Mouse (Mus musculus) lung, embryonic 14.5 days (tissue): ENCODE data around the gene Zfp658. TPM values are rescaled to one million over a fixed set of nuclear protein-coding genes. Genes with fewer than 3 reads are reported as not detected.

Experiments
- ATAC-seq: fragments of 200-750 bp; cut with Nextera tagmentation; 2 replicates; pipeline ENCODE4 v1.8.0; 2017; ENCODE audit warnings: mild to moderate bottlenecking, moderate TSS enrichment, moderate library complexity; ENCODE audit not compliant: insufficient read depth
- DNase-seq: peaks from one replicate; pipeline ENCODE4 v3.0.0-alpha.2; 2015
- H3K27ac ChIP-seq: fragments of 300-500 bp; sonication (generic); 2 replicates; pipeline ENCODE4 v1.5.1; 2014; ENCODE audit warnings: low read depth, mild to moderate bottlenecking, moderate library complexity
- H3K27me3 ChIP-seq: fragments of 300-500 bp; sonication (generic); 2 replicates; pipeline ENCODE4 v1.6.1; 2014; ENCODE audit warnings: low read length, control low read depth; ENCODE audit not compliant: insufficient read depth
- H3K36me3 ChIP-seq: fragments of 300-500 bp; sonication (generic); 2 replicates; pipeline ENCODE4 v1.6.1; 2014; ENCODE audit warnings: control low read depth; ENCODE audit not compliant: insufficient read depth
- H3K4me1 ChIP-seq: fragments of 300-500 bp; sonication (generic); 2 replicates; pipeline ENCODE4 v1.6.1; 2014; ENCODE audit warnings: antibody characterized with exemption, control low read depth; ENCODE audit not compliant: insufficient read depth
- H3K4me2 ChIP-seq: fragments of 300-500 bp; sonication (generic); 2 replicates; pipeline ENCODE4 v1.6.1; 2014; ENCODE audit warnings: mild to moderate bottlenecking
- H3K4me3 ChIP-seq: fragments of 300-500 bp; sonication (generic); 2 replicates; pipeline ENCODE4 v1.5.1; 2014; ENCODE audit warnings: low read depth, low read length
- H3K9ac ChIP-seq: fragments of 300-500 bp; sonication (generic); 2 replicates; pipeline ENCODE4 v1.6.1; 2014
- H3K9me3 ChIP-seq: fragments of 300-500 bp; sonication (generic); 2 replicates; pipeline ENCODE4 v1.6.1; 2016; ENCODE audit warnings: low read depth, low read length, control low read depth
- CTCF ChIP-seq: IDR thresholded peaks from 2 replicates; pipeline ENCODE4 v1.5.1; 2016; ENCODE audit warnings: antibody characterized with exemption, low read depth
- WGBS: fragments of 180-500 bp; shearing (Covaris S2); extraction: QIAGEN DNeasy Blood & Tissue Kit; methylation state at CpG from one replicate; pipeline ENCODE4 v1.1.7; 2014; 5-methylcytosine and 5-hydroxymethylcytosine counted together
- polyA plus RNA-seq: library from polyadenylated mRNA; unstranded; fragments of >200 nt; fragmentation: Nextera tagmentation; extraction: Ambion mirVana; gene quantifications from 2 replicates; pipeline ENCODE4 v1.2.1, GENCODE M21; 2014

Zfp658 gene
- polyA plus RNA-seq, 1 experiment from 2014 or later = 5.3 TPM

DNA sequence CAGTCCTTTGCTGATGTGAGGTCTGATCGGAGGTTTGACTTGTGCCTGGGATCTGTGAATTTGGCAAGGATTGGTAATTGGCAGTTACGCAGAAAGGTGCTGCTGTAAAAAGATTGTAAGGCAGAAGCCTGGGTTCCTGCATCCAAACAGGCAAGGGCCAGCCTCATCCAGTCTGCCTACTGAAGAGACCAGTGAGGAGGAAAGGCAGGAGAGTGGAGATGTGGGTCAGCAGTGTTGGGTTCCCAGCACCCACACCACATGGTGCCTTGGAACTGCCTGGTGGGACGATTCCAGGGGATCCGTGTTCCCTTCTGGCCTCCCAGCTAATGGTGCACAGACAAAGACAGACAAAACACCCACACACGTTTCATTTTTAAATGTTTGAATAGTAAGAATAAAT lies 18.5 kb downstream of the Zfp658 start:
- peak overlapping the region; percentile 77 for H3K4me2 ChIP-seq
- peaks cover 19% of the 10 kb centered on the region for H3K36me3 ChIP-seq
- DNase-seq = no peak
- H3K4me1 ChIP-seq = peaks cover 9% of the 10 kb centered on the region; the same call in 1 of the 2 replicates
- TF ChIP-seq CTCF = no peak
- peak overlapping the region; percentile 71 for H3K9ac ChIP-seq
- peak overlapping the region; percentile 68 for H3K4me3 ChIP-seq
- ATAC-seq = no peak
- H3K27ac ChIP-seq = peak overlapping the region; percentile 86; the same call in 1 of the 2 replicates
- no peaks in the 10 kb centered on the region for H3K27me3 ChIP-seq
- WGBS = 53% methylated on average over 5 of the region's 5 CpGs
- H3K9me3 ChIP-seq = no peaks in the 10 kb centered on the region

DNA sequence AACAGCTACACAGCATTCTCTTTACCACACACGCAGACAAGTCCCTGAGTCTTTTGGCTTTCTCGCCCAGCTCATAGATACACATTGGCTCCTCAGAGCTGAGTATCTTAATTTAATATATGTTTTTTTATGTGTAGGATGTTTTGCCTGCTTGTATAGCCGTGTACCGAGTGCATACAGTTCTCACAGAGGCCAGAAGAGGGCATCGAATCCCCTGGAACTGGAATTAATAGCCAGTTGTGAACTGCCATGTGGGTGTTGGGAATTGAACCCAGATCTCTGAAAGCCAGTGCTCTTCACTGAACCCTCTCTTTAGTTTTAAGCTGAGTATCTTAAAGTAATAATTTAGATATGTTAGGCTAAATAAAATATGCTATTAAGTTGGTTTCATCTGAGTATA lies 22.7 kb downstream of the Zfp658 start:
- Histone ChIP-seq H3K9ac (no peak overlapping the region), H3K4me1 (peaks cover 9% of the 10 kb centered on the region; the same call in 1 of the 2 replicates), H3K27ac (no peak overlapping the region), H3K4me3 (no peak overlapping the region), H3K36me3 (peaks cover 59% of the 10 kb centered on the region), H3K27me3 (no peaks in the 10 kb centered on the region), H3K4me2 (no peak overlapping the region), H3K9me3 (no peaks in the 10 kb centered on the region)
- TF ChIP-seq CTCF = peak; percentile 39
- DNase-seq = peak; percentile 23
- 89% methylated on average over 5 of the region's 5 CpGs for WGBS
- ATAC-seq = no peak

DNA sequence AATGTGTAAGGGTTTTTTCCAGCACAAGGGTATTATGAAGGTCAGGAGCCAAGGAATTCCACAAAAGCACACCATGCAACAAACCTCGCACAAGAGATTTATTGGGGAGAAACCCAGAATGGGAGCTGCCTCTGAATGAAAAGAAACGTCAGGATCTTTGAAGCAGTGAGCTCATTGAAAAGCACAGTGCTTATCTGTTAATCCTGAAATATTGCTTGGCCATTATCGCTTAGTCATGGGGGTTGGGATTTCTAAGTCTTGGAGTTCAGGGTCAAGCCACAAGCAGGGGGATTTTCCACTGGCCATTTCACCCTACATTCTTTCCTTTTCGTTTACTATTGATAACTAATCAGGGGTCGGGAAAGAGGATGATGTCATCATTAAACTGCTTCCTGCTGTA lies 39.8 kb downstream of the Zfp658 start:
- no peak for TF ChIP-seq CTCF
- Histone ChIP-seq H3K9ac (no peak overlapping the region), H3K4me3 (no peak overlapping the region), H3K4me1 (no peaks in the 10 kb centered on the region; the same call in 1 of the 2 replicates), H3K36me3 (no peaks in the 10 kb centered on the region), H3K9me3 (no peaks in the 10 kb centered on the region), H3K27me3 (no peaks in the 10 kb centered on the region), H3K4me2 (no peak overlapping the region), H3K27ac (no peak overlapping the region)
- 29% methylated on average over 5 of the region's 5 CpGs for WGBS
- DNase-seq = no peak
- no peak for ATAC-seq

DNA sequence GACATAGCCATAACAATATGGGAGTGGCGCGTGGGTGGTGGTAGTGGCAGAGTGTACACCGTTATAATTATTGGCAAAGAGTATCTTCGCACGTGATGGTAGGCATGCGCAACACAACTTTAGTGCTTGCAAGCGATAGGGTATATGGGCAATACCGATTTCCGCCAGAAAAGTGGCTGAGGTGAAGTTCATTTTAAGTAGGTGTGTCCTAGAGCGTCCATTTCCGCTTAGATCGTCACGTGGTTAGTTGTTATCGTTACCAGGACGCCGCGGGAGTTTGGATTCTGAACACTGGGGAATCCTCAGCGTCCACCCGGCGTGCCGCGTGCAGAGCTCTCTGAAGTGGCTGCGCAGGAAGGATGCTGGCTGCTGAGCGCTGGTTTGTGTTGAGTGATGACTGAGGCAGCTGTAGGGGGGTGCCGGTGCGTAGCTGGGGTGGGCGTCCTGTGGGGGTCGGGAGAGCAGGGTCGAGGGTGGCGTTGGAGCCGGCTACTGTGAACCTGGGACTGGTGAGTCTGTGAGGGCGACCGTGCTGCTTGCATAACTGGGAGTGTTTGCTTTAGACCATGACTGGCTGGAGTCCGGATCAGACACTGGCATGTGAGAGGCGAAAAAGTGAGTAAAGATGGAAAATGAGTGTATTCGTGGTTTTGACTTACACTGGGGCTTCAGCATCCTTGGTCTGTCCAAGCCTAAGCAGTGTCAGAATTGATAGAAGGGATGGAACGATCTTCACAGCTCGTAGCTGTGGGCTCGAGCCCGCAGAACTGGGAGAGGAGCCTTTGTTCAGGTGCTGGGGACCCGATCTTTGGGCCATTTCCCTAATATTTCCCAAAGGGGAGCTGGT lies 45.1 kb downstream of the Zfp658 start, which contains the start of gene Zfp819:
TSS of gene Zfp819 (plus strand) at position 274 of the 847 bp plus-strand sequence.
- peak; percentile 86 for DNase-seq
- peak within 1 kb of the TSS; percentile 31 for H3K4me3 ChIP-seq
- no peak for TF ChIP-seq CTCF
- H3K4me2 ChIP-seq = peak within 1 kb of the TSS; percentile 67
- H3K27ac ChIP-seq = no peak within 1 kb of the TSS
- H3K27me3 ChIP-seq = no peaks in the 10 kb centered on the region
- H3K4me1 ChIP-seq = no peaks in the 10 kb centered on the region; the same call in 1 of the 2 replicates
- H3K9ac ChIP-seq = peak within 1 kb of the TSS; percentile 24; the same call in 1 of the 2 replicates
- peak; percentile 93 for ATAC-seq
- 12% methylated on average over 41 of the region's 41 CpGs for WGBS
- H3K36me3 ChIP-seq = no peaks in the 10 kb centered on the region
- H3K9me3 ChIP-seq = no peaks in the 10 kb centered on the region

DNA sequence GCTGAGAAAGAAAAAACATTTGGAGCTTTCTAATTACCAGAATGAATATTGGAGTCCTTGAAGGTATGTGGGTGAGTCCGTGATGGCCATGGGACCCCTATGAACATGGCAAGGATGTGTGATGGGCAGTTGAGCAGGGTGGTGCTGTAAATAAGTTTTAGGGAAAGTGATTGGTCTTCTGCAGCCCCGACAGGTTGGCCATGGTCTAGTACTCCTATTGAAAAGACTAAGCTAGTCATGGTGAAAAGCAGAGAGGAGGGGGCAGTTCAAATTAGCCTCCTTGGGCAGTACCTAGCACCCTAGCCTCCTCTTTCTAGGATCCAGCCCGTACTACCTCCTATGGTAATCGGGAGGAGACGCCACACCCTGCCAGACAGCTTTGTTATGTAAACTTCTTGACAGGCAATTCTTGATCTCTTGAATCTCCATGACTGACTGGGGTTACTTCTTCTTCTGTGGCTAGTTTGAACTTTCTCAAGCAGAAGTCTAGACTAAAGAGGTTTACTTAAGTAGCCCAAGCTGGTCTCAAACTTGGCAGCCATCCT lies 45.8 kb downstream of the Zfp658 start:
- Histone ChIP-seq H3K36me3 (no peaks in the 10 kb centered on the region), H3K9ac (no peak overlapping the region), H3K4me3 (no peak overlapping the region), H3K27ac (no peak overlapping the region), H3K27me3 (no peaks in the 10 kb centered on the region), H3K4me1 (no peaks in the 10 kb centered on the region), H3K9me3 (no peaks in the 10 kb centered on the region), H3K4me2 (0 out of 2 replicates have a peak overlapping the region, but pooled peaks have one; percentile 67)
- DNase-seq (no peak), ATAC-seq (no peak)
- WGBS = 47% methylated on average over 5 of the region's 5 CpGs
- TF ChIP-seq CTCF = no peak

DNA sequence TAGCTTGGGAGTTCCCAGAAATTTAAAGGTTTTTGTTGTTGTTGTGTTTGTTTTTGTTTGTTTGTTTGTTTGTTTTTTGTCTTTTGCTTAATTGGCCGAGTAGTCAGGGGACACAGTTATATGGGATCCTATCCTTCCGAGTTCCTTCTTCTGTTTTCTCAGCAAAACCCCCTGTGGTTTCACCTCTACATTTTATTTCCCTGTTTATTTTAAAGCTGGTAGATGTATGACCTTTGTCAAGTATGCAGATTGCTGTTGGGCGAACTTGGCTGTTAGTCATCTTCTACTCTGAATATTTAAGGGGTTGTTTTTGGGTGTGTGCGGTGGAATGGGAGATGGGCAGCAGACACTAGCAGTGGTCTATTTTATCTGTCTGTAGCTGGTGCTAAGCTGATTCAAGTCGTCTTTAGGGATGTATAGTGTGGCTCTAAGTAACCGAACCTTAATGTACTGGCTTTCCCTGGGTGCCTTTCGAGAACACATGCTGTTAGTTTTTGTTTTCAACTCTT lies 46.3 kb downstream of the Zfp658 start:
- Histone ChIP-seq H3K27ac (no peak overlapping the region), H3K4me3 (no peak overlapping the region), H3K4me2 (no peak overlapping the region), H3K27me3 (no peaks in the 10 kb centered on the region), H3K9me3 (no peaks in the 10 kb centered on the region), H3K9ac (no peak overlapping the region), H3K36me3 (no peaks in the 10 kb centered on the region), H3K4me1 (no peaks in the 10 kb centered on the region)
- ATAC-seq = no peak
- no peak for DNase-seq
- 63% methylated on average over 7 of the region's 7 CpGs for WGBS
- no peak for TF ChIP-seq CTCF
